9 mouse cellular contexts compared by ENCODE assay signal in genomic region chr12:80046625-80047303, GRCm38 (mm10).
DNase-seq lines count a peak whose midpoint lies in the region; ATAC-seq and TF ChIP-seq lines count a peak whose summit lies in the region.
"Had no signal": no experiment of that assay in that cellular context is flagged by ENCODE, and none has a peak within 500 bp of the region (broad histone marks: within the 10 kb centered on the region; RNA-seq: fewer than 3 reads in every experiment).

No protein-coding gene starts in this region.

- no peaks in the 10 kb centered on the region for H3K9me3 ChIP-seq in lung, embryonic 15.5 days
- H3K9me3 ChIP-seq in stomach, embryonic 16.5 days (replicated peaks; ENCODE audit: control insufficient read depth, low read length), result no peaks in the 10 kb centered on the region

- no peaks in the 10 kb centered on the region for H3K27me3 ChIP-seq in lung, embryonic 15.5 days
- H3K27me3 ChIP-seq in stomach, embryonic 16.5 days (ENCODE audit: control insufficient read depth, insufficient read depth, low read length), result no peaks in the 10 kb centered on the region

- peak; percentile 36 to 79 for DNase-seq in adrenal gland, adult (ENCODE audit: inconsistent age in 2 of 2, low spot score in 1 of 2)
- no peak for DNase-seq in adrenal gland, postnatal 25 days
- peak; percentile 52 to 65 for DNase-seq in lung, adult 18-20 months
- DNase-seq in lung, adult 2 months, result no peak
- DNase-seq in thymus, postnatal 10 days (ENCODE audit: low spot score in 2 of 2), result no peak
- no peak for DNase-seq in layer of hippocampus, postnatal 14 days (ENCODE audit: low spot score in 2 of 2)

- H3K4me2 ChIP-seq in lung, embryonic 15.5 days, result no peak overlapping the region
- no peak overlapping the region for H3K4me2 ChIP-seq in stomach, embryonic 16.5 days (ENCODE audit: low read depth, low read length)
- H3K4me2 ChIP-seq: midbrain, embryonic 11.5 days had no signal

- WGBS in lung, adult 2 months, result 35% methylated on average over 6 of the region's 6 CpGs
- 63% methylated on average over 6 of the region's 6 CpGs for WGBS in lung, embryonic 15.5 days
- 73% methylated on average over 6 of the region's 6 CpGs for WGBS in stomach, embryonic 16.5 days

- peak; percentile 23; the same call in 1 of the 2 replicates for ATAC-seq in lung, embryonic 15.5 days (ENCODE audit: borderline replicate concordance, extremely low read depth, low FRiP score, low TSS enrichment)
- peak; percentile 45; the same call in 1 of the 2 replicates for ATAC-seq in stomach, embryonic 16.5 days (ENCODE audit: insufficient read depth, low FRiP score)

- no peak overlapping the region for H3K9ac ChIP-seq in lung, embryonic 15.5 days
- H3K9ac ChIP-seq in stomach, embryonic 16.5 days (ENCODE audit: low read length), result no peak overlapping the region

- no peaks in the 10 kb centered on the region for H3K36me3 ChIP-seq in lung, embryonic 15.5 days
- no peaks in the 10 kb centered on the region for H3K36me3 ChIP-seq in stomach, embryonic 16.5 days (ENCODE audit: control insufficient read depth, insufficient read depth, low read length)

- H3K4me1 ChIP-seq in lung, adult 2 months (ENCODE audit: control insufficient read depth, insufficient read depth, low read length), result peaks cover 3% of the 10 kb centered on the region
- H3K4me1 ChIP-seq in lung, embryonic 15.5 days, result peaks cover 24% of the 10 kb centered on the region; the same call in 1 of the 2 replicates
- H3K4me1 ChIP-seq in stomach, embryonic 16.5 days (ENCODE audit: control insufficient read depth, insufficient read depth, low read length), result 0 out of 2 replicates have a peak, but pooled peaks cover 4% of the 10 kb centered on the region

- no peak for TF ChIP-seq CTCF in lung, adult 2 months (IDR thresholded peaks at IDR 0.05; ENCODE audit: insufficient read depth, low read length)

- no peak overlapping the region for H3K4me3 ChIP-seq in lung, adult 2 months (replicated peaks; ENCODE audit: extremely low read depth, low read depth, low read length)
- H3K4me3 ChIP-seq in lung, embryonic 15.5 days, result no peak overlapping the region
- no peak overlapping the region for H3K4me3 ChIP-seq in stomach, embryonic 16.5 days (replicated peaks; ENCODE audit: low read length)

- TF ChIP-seq POLR2A in lung, adult 2 months (IDR thresholded peaks at IDR 0.05; ENCODE audit: borderline replicate concordance, extremely low read depth, low read depth, low read length), result no peak

- peak overlapping the region; percentile 94 for H3K27ac ChIP-seq in lung, embryonic 15.5 days
- peak overlapping the region; percentile 35; the same call in 1 of the 2 replicates for H3K27ac ChIP-seq in stomach, embryonic 16.5 days (ENCODE audit: low read length)

Comparison
In these comparisons a context has a peak if more than half of its experiments do, and no peak if none do; other contexts are left out.
1. DNase-seq: peak in adrenal gland, adult (2 of 2) and lung, adult 18-20 months (2 of 2); none in adrenal gland, postnatal 25 days (single experiment), lung, adult 2 months (single experiment), thymus, postnatal 10 days (0 of 2) and layer of hippocampus, postnatal 14 days (0 of 2).